ENCODE assay signal across 8 mouse cellular contexts in the genomic region with DNA sequence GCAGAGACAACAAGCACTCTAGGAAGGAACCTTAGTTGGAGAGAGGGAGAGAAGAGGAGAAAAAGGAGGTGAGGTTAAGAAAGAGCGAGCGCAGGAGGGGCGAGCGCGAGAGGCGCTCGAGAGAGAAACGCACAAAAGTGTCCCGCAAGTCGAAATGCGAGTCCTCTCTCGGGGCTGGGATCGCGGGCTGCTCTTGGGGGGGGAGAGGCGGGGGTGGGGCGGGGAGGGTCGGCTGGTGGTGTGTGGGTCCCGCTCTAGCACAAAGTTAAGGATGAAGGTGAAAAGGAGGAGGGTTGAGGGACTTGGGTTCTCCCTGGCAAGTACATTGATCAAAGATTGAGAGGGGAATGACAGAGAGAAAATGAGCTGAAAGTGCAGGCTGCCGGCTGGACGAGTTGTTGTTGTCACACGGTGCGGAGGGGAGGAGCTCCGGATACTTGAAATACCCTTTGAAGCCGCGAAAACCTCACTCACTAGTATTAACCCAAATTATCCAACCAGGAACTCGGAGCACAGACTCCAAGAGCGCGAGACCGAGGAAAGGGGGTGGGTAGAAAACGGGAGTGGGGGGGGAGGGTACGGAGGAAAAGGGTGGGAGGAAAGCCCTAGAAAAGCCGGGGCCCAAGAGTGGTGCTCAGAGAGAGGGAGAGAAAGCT. TPM values are rescaled to one million over a fixed set of nuclear protein-coding genes. Genes with fewer than 3 reads are reported as not detected.
DNase-seq lines count a peak whose midpoint lies in the region; ATAC-seq and TF ChIP-seq lines count a peak whose summit lies in the region.

A gene (minus strand): TSS at position 345 of the 656 bp plus-strand sequence.

- ATAC-seq in embryonic facial prominence, embryonic 12.5 days (ENCODE audit: insufficient number of reproducible peaks, insufficient read depth, low FRiP score, low TSS enrichment): peak; percentile 74
- peak; percentile 69 for ATAC-seq in heart, embryonic 14.5 days (ENCODE audit: insufficient number of reproducible peaks, insufficient read depth, low FRiP score, low read depth)
- peak; percentile 90 for ATAC-seq in kidney, postnatal 0 days (replicated peaks; ENCODE audit: low FRiP score, low read depth)
- peak; percentile 75 for ATAC-seq in neural tube, embryonic 14.5 days (ENCODE audit: low read depth)
- ATAC-seq in inflammation-experienced regulatory T-cells, adult 6 months: no peak

- WGBS in embryonic facial prominence, embryonic 12.5 days: 1% methylated on average over 29 of the region's 32 CpGs
- under 1% methylated on average over 31 of the region's 32 CpGs for WGBS in heart, embryonic 14.5 days
- WGBS in kidney, postnatal 0 days: under 1% methylated on average over 30 of the region's 32 CpGs
- under 1% methylated on average over 32 of the region's 32 CpGs for WGBS in neural tube, embryonic 14.5 days

- H3K9me3 ChIP-seq in embryonic facial prominence, embryonic 12.5 days: no peaks in the 10 kb centered on the region
- no peaks in the 10 kb centered on the region for H3K9me3 ChIP-seq in heart, embryonic 14.5 days (ENCODE audit: control insufficient read depth, low read length)
- no peaks in the 10 kb centered on the region for H3K9me3 ChIP-seq in kidney, postnatal 0 days (replicated peaks; ENCODE audit: low read length)
- H3K9me3 ChIP-seq in neural tube, embryonic 14.5 days (ENCODE audit: control insufficient read depth, low read length): no peaks in the 10 kb centered on the region

- H3K4me1 ChIP-seq in embryonic facial prominence, embryonic 12.5 days: peaks cover 3% of the 10 kb centered on the region; the same call in 1 of the 2 replicates
- peaks cover 0 to 2% of the 10 kb centered on the region in 2 experiments; a peak in 1 of 4 replicates for H3K4me1 ChIP-seq in heart, embryonic 14.5 days (ENCODE audit: control insufficient read depth in 2 of 2, insufficient read depth in 2 of 2, low read length in 2 of 2)
- no peaks in the 10 kb centered on the region for H3K4me1 ChIP-seq in kidney, postnatal 0 days (replicated peaks; ENCODE audit: insufficient read depth, low read length)
- H3K4me1 ChIP-seq in neural tube, embryonic 14.5 days (ENCODE audit: control insufficient read depth, insufficient read depth, low read length): peaks cover 3% of the 10 kb centered on the region; the same call in 1 of the 2 replicates

- no peak for TF ChIP-seq CTCF in kidney, postnatal 0 days (IDR thresholded peaks at IDR 0.05; ENCODE audit: low read depth)

- H3K4me3 ChIP-seq in embryonic facial prominence, embryonic 12.5 days: peak within 1 kb of the TSS; percentile 79
- peak within 1 kb of the TSS; percentile 63 to 78 for H3K4me3 ChIP-seq in heart, embryonic 14.5 days (ENCODE audit: control insufficient read depth in 1 of 2, insufficient read depth in 1 of 2, low read depth in 1 of 2, low read length in 2 of 2)
- H3K4me3 ChIP-seq in kidney, postnatal 0 days (replicated peaks; ENCODE audit: low read depth, low read length): peak within 1 kb of the TSS; percentile 83
- peak within 1 kb of the TSS; percentile 88 for H3K4me3 ChIP-seq in neural tube, embryonic 14.5 days (ENCODE audit: low read depth, low read length)

- H3K4me2 ChIP-seq in embryonic facial prominence, embryonic 12.5 days (replicated peaks): peak within 1 kb of the TSS; percentile 85
- peak within 1 kb of the TSS; percentile 89 for H3K4me2 ChIP-seq in heart, embryonic 14.5 days (ENCODE audit: low read length)
- peak within 1 kb of the TSS; percentile 72 for H3K4me2 ChIP-seq in kidney, postnatal 0 days (ENCODE audit: low read length)
- H3K4me2 ChIP-seq in neural tube, embryonic 14.5 days (ENCODE audit: low read depth, low read length): peak within 1 kb of the TSS; percentile 58

- H3K27me3 ChIP-seq in embryonic facial prominence, embryonic 12.5 days: no peaks in the 10 kb centered on the region
- H3K27me3 ChIP-seq in heart, embryonic 14.5 days (ENCODE audit: control insufficient read depth, insufficient read depth, low read length): no peaks in the 10 kb centered on the region
- H3K27me3 ChIP-seq in kidney, postnatal 0 days (ENCODE audit: insufficient read depth, low read length): no peaks in the 10 kb centered on the region
- H3K27me3 ChIP-seq in neural tube, embryonic 14.5 days (ENCODE audit: control insufficient read depth, insufficient read depth, low read length): no peaks in the 10 kb centered on the region

- peak; percentile 5 to 6 for DNase-seq in thymus, postnatal 36 days
- no peak for DNase-seq in thymus, adult 18-20 months
- peak; percentile 95 for DNase-seq in kidney, postnatal 0 days (ENCODE audit: low spot score)
- DNase-seq in lung, adult 18-20 months: peak; percentile 45 to 62

- H3K27ac ChIP-seq in embryonic facial prominence, embryonic 12.5 days: peak within 1 kb of the TSS; percentile 87
- peak within 1 kb of the TSS; percentile 61 to 80 for H3K27ac ChIP-seq in heart, embryonic 14.5 days (replicated peaks in 1 of 2; ENCODE audit: control insufficient read depth in 1 of 2, insufficient read depth in 1 of 2, low read depth in 2 of 2, low read length in 2 of 2)
- peak within 1 kb of the TSS; percentile 92 for H3K27ac ChIP-seq in kidney, postnatal 0 days
- peak within 1 kb of the TSS; percentile 88 for H3K27ac ChIP-seq in neural tube, embryonic 14.5 days (ENCODE audit: low read depth, low read length)

- H3K36me3 ChIP-seq in embryonic facial prominence, embryonic 12.5 days: no peaks in the 10 kb centered on the region
- H3K36me3 ChIP-seq in heart, embryonic 14.5 days (ENCODE audit: control insufficient read depth, insufficient read depth, low read length): no peaks in the 10 kb centered on the region
- no peaks in the 10 kb centered on the region for H3K36me3 ChIP-seq in kidney, postnatal 0 days (ENCODE audit: insufficient read depth, low read length)
- H3K36me3 ChIP-seq in neural tube, embryonic 14.5 days (ENCODE audit: control insufficient read depth, insufficient read depth, low read length): no peaks in the 10 kb centered on the region

- H3K9ac ChIP-seq in embryonic facial prominence, embryonic 12.5 days: peak within 1 kb of the TSS; percentile 77
- peak within 1 kb of the TSS; percentile 78 for H3K9ac ChIP-seq in heart, embryonic 14.5 days (ENCODE audit: low read length)
- peak within 1 kb of the TSS; percentile 80 for H3K9ac ChIP-seq in kidney, postnatal 0 days (ENCODE audit: low read depth, low read length)
- H3K9ac ChIP-seq in neural tube, embryonic 14.5 days (replicated peaks; ENCODE audit: low read depth, low read length): peak within 1 kb of the TSS; percentile 74

RNA-seq across cellular contexts. Expression of the gene that starts here (rescaled TPM):
- 7.1 and 7.7 TPM in 2 replicates for polyA plus RNA-seq in embryonic facial prominence, embryonic 12.5 days (2016; fragmentation: Nextera tagmentation; extraction: Ambion mirVana)
- 2.7 and 4.0 TPM in 2 replicates for polyA plus RNA-seq in heart, embryonic 14.5 days (2014; fragmentation: Nextera tagmentation; extraction: Ambion mirVana)
- 18.2 and 18.4 TPM in 2 replicates for polyA plus RNA-seq in kidney, postnatal 0 days (2015; fragmentation: Nextera tagmentation; extraction: Ambion mirVana)
- 23.0 and 24.8 TPM in 2 replicates for polyA plus RNA-seq in neural tube, embryonic 14.5 days (2014; fragmentation: Nextera tagmentation; extraction: Ambion mirVana)
- polyA plus RNA-seq in inflammation-experienced regulatory T-cells, adult 6 months (2017; shearing (Covaris generic)): not detected

Comparison
In these comparisons a context has a peak if more than half of its experiments do, and no peak if none do; other contexts are left out.
1. DNase-seq: peak in thymus, postnatal 36 days (2 of 2), kidney, postnatal 0 days (single experiment) and lung, adult 18-20 months (2 of 2); none in thymus, adult 18-20 months (0 of 2).
2. Peak in every context shown above with its lines, with median percentiles within 50 percentile points of each other: H3K27ac ChIP-seq, H3K4me2 ChIP-seq, H3K4me3 ChIP-seq and H3K9ac ChIP-seq.